Mouse (Mus musculus) layer of hippocampus, adult 8-10 months (tissue): ENCODE results near the gene Prrg2. TPM values are rescaled to one million over a fixed set of nuclear protein-coding genes. Genes with fewer than 3 reads are reported as not detected.
"Not testable (repeated sequence)": the region's sequence is repeated elsewhere in the genome, so short reads cannot be mapped to it uniquely, and the experiment has no call there.

Experiments used
- DNase-seq, 2 experiments: peaks; one replicate each; pipeline ENCODE4 v3.0.0; 2022; ENCODE audit warnings: low spot score in 2 of 2
- total RNA-seq, 4 experiments: library from RNA; stranded (reverse); gene quantifications; 2 replicates each; pipeline ENCODE4 v1.2.4; 2022

Prrg2 gene
- 1 to 10 TPM; 6.5 to 7.6 (median 6.9) TPM for total RNA-seq

DNA sequence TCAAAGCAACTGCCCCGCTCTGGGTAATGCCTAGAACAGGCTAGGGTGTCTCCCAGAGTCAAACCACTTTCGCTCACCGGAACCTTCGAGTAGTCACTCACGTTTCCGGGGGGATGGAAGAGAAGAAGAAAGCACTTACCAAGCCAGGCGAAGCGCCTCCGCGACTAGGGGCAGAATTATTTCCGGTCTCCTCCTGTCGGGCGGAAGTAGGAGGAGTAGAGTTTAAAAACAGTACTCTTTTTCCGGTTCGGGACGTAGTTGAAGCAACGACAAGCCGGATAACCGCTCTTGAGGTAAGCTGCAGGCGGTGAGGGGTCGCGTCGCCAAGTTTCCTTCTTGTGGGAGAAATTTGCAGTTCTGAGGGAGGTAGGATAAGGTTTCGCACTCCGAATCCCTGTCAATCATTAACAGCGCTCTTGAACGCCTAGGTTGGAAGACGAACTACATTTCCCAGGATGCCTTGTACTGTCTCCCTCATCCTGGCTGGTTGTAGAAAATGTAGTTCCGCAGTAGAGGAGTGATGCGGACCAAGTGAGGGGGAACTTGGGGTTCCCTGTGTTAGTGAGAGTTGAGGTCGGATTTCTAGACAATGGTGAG is at the start of gene Prrg2, which contains the start of gene Nosip:
Gene Prrg2, minus strand, starts transcription at position 439 of the 597 bp plus-strand sequence.
Gene Nosip, plus strand, starts transcription at position 191 of the 597 bp plus-strand sequence.
- DNase-seq = peak; percentile 94 to 95

DNA sequence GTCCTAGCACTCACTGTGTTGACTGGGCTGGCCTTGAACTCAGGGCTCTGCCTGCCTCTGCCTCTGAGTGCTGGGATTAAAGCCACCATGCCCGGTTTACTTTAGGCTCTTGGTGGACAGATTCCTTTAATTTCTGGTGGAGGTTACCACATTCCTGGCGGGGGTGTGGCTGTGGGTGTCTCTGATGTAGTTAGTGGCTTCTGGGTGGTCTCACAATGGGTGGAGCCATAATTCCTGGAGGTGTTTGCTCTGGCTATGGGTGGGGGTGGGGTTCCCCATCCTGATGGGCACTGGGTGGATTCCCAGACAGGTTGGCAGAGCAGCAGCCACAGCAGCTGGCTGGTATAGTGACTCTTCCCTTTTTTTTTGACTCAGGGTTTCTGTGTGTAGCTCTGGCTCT is 49.5 kb upstream of the Prrg2 start:
- DNase-seq = no peak

DNA sequence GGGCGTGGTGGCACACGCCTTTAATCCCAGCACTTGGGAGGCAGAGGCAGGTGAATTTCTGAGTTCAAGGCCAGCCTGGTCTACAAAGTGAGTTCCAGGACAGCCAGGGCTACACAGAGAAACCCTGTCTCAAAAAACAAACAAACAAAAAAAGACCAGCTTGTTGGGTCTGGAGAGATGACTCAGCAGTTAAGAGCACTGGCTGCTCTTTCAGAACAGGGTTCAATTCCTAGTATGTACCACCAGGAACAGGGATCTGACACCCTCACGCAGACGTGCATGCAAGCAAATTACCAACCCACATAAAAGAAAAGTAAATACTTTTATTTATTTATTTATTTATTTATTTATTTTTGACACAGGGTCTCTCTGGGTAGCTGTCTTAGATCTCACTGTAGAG is 47.6 kb upstream of the Prrg2 start:
- not testable (repeated sequence) for DNase-seq

DNA sequence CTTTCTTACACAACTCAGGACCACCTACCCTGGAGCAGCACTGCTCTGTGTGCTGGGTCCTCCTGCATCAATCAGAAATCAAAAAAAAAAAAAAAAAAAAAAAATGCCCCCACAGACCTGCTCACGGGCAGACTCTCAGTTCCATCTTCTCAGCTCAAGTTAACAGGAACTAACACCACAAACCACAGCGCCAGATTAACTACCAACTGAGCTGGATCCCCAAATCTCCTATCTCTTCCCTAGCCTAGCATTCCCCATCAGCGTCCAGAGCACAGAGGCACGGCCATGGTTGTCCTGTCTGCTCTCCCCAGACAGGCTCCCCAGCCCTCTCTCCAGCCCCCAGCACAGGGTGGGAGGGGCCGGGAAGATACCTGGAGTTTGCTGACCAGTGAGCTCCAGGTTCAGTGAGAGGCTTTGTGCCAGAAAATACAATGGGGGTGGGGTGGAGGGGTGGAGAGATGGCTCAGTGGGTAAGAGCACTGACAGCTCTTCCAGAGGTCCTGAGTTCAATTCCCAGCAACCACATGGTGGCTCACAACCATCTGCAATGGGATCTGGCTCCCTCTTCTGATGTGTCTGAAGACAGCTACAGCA is 44.7 kb upstream of the Prrg2 start:
- DNase-seq = no peak

DNA sequence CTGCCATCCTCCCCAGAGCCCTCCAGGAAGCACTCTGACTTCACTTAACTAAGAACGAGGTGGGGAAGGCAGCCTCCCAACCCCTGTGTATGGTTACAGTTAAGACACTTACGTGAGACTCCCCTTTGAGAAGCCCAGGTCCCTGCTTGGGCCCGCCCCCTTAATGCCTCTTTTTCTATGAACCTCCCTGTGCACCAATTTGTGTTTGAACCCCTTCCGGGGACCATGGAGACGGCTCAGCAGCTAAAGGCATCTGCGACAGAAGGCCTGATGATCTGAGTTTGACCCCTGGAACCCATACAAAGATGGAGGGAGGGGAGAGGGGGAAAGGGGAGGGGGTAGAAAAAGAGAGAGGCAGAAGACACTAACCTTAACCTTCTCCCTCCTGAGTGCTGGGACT is 44.0 kb upstream of the Prrg2 start:
- DNase-seq = no peak

DNA sequence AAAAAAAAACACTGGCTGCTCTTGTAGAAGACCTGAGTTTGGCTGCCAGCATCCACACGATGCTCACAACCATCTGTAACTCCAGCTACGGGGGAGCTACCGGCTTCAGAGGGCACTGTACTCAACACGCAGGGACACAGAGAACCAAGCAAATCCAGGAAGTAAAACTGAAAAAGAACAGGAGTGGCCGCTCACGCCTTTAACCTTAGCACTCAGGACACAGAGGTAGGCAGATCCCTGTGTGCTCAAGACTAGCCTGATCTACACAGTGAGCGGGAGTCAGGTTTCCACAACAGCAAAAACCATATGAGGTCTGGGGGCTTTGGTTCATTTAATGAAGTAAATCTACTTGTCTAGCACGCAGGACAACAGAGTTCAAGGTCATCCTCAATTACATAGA is 43.0 kb upstream of the Prrg2 start:
- no peak for DNase-seq

DNA sequence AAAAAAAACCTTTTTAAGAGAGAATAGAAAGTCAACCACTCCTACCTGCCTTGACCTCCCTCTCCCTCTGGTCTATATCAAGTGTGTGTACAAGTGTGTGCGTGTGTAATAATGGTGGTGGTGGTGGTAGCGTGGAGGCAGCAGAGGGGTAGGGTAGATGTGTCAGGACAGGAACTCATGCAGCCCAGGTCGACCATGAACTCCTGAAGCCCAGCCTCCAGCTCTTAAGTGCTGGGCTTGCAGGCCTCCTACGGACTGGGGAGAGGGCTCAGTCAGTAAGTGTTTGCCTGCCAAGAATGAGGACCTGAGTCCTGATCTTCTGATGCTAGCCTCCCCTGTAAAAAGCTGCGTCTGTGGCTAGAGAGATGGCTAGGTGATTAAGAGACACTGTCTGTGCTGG is 42.5 kb upstream of the Prrg2 start:
- DNase-seq = no peak

DNA sequence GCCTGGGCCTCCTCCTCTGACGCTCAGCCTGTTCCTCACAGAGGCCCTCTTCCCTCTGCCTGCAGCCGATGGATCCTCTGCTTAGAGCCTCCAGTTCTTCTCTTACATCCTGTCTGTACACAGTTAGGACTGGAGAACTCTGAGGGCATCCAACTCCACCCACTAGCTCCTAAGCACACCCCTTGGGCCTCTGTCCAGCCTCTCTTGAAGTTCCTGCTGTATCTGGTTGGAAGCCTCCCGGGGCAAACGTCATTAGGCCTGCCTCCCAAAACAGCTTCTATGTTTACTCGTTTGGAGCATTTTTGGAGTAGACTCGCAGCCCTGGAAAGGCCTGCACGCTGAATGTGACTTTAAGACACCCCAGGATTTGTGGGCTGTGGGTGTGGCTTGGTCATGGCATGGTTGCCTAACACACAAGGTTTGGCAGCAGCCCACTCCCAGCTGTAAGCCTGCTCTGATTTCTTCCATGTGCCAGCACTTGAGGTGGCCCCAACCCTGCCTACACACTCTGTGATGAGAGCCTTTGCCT is 41.2 kb upstream of the Prrg2 start, which contains the start of gene Fcgrt:
Gene Fcgrt, minus strand, starts transcription at position 200 of the 529 bp plus-strand sequence.
- peak in 1 of 2 experiments; percentile 42 for DNase-seq

DNA sequence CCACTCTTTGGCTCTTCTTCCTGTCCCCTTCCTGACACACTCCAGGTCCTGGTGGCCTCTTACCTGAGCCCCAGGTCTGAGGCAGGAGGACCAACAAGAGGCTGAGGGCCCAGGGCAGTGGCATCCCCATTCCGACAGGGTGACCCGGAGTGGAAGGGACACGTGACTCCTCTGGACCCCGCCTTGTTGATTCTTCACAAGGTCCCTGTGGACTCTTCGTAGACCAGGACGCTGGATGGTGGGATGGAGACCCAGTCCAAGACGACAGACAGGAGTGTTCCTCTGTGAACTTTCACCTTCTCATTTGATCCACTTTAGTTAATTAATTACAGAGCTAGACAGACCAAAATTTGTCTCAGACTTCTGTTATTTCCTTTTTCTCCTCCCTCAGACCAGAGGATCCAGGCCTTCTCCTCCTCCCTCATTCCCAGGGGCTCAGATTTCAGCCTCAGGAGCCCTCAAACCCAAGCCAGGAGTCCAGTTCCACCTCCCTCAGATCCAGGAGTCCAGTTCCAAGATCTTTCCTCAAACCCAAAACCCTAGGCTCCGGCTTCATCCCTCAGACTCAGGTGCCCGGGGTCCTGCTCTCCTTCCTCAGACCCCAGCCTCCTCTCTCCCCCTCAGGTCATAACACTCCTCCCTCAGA is 40.6 kb upstream of the Prrg2 start:
- DNase-seq = no peak

DNA sequence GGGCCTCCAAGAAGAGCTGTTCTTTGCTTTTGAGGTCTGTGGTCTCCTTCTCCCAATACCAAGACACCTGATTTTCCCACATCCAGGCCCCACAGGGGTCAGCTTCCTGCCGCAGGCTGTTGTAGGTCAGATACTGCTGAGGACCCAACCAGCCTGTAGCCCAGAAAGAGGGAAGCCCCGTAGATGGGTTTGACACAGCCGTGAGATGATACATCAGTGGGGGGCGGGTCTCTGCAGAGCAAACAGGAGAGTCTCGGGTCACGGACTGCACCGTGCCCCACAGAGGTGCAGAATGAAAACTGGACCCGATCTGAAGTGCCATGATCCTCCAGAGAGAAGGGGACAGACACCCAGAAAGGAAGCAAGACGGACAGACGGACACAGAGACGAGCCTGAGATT is 40.0 kb upstream of the Prrg2 start:
- no peak for DNase-seq

DNA sequence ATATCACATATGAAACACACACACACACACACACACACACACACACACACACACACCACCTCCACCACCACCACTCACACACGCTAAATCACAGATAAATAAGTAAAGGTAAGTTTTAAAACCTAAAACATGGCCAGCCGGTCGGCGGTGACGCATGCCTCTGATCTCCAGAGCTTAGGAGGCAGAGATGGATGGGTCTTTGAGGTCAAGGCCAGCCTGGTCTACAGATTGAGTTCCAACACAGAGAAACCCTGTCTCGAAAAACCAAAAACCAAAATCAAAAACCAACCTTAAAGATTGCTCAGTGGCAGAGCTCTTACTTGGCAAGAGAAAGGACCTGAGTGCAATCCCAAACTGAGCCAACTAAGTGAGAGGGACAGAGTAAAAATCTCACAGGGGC is 37.6 kb upstream of the Prrg2 start:
- DNase-seq = no peak

DNA sequence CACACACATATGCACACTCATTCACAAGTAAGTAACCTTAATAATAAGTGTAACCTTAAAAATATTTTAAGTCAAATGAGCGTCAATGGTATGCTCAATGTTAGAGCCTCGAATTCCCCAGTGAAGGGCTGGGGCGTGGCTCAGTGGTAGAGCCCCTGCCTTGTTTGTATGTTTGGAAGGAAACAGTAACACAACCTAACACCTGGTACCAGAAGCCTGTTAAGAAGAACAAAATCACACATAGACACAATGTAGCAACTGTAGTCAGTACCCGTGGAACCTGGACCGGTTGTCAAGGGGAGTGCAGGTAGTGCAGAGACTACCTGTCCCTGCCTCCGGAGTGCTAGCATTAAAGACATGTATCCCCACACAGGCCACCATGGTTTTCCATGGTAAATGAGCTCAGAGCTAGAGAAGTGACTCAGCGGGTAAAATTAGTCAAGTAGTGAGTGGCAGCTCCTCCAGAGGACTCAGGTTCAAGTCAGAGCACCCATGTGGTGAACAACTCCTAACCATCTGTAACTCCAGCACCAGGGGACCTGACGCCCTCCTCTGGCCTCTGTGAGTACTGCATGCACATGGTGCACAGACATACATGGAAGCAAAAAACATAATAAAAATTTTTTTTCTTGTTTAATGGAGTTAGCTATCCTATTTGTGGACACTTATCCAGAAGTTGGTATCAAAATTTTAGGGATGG is 36.2 kb upstream of the Prrg2 start:
- DNase-seq = no peak

DNA sequence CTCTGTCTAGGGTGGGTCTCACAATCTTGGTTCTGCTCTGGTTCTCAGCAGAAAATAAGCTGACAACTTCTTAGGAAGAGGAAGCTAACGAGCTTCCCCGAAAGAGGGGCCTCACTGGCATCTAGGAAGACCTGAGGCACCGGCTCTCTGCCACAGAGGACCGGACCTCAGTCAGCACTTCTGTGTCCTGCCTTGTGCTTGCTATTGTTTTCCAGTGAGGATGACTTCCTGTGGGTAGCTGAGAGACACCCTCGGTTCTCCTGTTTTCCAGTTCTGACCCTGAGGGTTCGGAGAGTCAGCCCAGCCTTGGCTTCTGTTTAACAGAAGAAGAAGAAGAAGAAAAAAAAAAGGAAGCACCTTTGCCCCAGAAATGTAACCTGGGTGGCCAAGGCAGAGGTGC is 35.0 kb upstream of the Prrg2 start:
- DNase-seq = no peak

DNA sequence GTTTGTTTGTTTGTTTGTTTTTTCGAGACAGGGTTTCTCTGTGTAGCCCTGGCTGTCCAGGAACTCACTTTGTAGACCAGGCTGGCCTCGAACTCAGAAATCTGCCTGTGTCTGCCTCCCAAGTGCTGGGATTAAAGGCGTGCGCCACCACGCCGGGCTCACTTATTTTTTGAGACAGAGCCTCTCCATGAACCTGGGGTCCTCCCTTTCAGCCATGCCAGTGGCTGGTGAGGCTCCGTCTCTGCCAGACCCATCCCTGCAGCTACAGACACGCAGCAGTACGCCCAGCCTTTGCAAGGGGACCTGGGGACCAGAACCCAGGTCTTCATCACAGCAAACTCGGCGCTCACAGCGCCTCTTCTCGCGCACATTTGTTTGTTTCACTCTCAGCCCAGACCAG is 33.5 kb upstream of the Prrg2 start:
- DNase-seq = not testable (repeated sequence)

DNA sequence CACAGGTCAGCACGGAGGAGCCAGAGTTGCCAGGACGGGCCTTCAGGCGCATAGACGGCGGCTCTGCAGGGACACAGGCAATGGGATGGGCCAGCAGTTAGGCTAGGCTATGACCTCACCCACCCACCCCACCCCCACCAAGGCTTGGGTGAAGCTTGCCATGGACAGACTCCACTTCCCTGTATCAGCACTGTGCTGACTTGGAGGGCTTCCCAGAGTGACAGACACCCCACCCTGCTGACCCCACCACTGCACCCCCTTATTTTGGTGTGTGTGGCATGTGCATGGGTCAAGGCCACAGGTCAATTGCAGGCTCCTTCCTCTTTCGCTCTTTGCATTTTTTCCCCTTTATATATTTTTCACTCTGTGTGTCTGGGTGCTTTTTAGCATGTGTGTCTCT is 32.9 kb upstream of the Prrg2 start:
- DNase-seq = no peak

DNA sequence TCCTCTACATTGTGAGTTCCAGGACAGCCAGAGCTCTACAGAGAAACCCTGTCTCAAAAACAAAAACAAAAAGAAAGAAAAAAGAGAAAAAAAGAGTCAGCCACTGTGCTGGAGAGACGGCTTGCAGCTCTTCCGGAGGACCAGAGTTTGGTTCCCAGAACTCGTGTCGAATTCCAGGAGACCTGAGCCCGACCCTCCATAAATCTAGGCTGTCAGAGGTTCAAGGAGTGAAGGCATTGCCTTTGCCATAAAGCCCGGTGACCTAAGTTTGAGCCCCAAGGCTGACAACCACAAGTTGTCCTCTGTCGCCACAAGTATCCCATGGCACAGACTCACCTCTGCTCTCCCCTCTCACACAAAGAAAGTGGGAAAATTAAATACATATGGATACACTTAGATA is 31.6 kb upstream of the Prrg2 start:
- no peak for DNase-seq

DNA sequence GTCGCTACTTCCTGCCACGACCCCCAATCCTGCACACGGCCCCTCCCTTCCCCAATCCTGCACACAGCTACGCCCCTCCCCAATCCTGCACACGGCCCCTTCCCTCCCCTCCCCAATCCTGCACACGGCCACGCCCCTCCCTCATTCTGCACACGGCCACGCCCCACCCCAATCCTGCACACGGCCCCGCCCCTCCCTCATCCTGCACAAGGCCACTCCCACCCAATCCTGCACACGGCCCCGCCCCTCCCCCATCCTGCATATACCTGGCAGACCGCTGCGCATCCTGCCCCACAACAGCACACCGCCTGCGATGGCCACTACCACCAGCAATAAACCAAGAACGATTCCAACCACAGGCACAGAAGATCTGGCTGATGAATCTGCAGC is 31.0 kb upstream of the Prrg2 start:
- DNase-seq = no peak

DNA sequence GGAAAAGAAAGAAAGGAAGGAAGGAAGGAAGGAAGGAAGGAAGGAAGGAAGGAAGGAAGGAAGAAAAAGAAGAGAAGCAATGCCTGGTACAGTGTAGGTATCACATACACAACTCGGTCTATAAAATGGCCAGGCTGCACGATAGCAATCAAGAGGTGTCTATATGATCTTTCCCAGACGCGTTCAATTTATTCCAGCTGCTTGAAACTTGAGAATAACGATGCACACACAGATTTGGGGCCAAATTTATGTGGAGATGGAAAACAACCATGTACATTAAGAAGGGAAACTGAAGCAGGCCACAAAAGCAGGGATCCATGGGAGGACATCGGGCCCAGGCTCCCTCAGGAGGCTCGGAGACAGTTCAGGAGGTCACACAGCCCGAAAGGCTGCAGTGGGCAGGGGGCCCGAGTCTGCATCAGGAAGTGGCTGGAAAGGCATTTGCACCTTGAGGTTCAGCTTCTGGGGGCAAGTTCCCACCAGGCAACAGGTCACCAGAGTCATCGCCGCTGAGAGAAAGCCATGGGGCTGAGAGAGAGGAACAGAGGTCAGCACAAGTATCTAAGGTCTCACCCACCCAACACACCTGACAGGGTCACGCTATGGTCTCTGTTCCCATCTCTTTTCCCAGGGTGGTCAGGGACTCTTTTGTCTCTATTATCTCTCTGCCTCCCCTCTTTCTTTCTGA is 30.5 kb upstream of the Prrg2 start:
- no peak for DNase-seq

DNA sequence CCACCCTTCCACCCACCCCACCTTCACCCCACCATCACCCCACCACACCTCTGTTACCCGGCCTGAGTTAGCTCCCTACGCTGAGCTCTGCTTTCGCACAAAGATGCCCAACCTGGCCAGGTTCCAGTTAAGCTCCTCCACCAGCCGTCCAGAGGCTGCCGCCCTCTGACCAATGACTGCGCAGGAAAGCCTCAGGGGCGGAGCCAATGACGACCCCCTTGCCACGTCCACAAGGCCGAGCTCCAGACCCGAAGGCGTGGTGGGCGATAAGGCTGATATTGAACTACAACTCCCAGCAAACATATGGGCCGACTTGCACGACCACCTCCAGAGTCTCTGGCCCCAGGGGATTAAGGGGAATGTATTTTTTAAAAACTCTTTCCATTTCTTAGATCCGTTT is 29.6 kb upstream of the Prrg2 start, which contains the start of gene Rcn3:
Gene Rcn3, minus strand, starts transcription at position 174 of the 400 bp plus-strand sequence.
- no peak for DNase-seq

DNA sequence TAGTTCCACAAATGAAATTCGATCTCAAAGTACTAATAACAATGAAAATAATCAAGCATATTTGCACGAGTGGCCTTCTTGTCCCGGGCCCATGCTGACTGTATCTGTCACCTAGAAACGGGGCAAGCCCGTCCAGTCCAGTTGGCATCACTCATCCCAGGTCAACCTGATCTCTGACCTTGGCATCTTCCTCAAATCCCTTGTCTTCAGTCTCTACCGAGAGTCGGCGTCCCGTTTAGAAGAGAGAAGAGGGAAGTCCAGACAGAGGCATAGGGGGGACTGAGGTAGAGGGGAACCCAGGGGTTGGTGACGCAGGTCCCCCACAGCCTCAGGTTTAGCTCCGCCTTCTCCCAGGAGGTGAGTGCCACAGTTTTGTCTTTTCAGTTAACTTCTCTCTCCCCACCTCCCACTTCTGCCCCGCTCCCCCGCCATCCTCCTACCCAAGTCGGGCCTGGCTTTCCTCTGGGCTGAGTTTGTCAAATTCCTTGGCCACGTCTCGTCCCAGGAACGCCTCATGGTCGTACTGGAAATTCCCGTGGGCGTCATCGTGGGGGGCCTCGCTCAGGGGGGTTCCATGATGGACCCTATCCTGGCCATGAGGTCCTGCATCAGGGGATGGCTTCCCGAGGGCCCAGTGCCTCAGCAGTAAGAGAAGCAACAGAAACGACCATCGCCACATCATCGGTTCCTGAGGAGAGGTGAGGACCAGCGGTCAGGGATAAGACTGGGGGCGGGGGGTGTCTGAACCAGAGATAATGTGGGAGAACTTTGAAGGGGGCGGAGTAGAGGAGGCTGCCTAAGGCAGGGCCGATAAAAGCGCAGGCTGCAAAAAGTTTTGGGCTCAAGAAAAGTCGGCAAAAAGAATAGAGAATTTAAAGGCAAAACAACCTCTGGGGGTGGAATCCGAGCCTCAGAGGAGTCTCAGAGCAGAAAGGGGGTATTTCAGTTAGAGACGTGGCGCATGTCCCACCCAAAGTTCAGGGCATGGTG is 28.8 kb upstream of the Prrg2 start:
- DNase-seq = no peak
